Mouse (Mus musculus) heart, adult 2 months (tissue): ENCODE measurements around the gene Tnfrsf11a. TPM values are rescaled to one million over a fixed set of nuclear protein-coding genes. Genes with fewer than 3 reads are reported as not detected.

ENCODE experiments used
- DNase-seq, 2 experiments: peaks; one replicate each; pipeline ENCODE4 v3.0.0; 2021
- H3K27ac ChIP-seq: fragments of 200-600 bp; 2 replicates; pipeline ENCODE4 v1.8.1; 2022
- H3K27me3 ChIP-seq: fragments of 200-500 bp; 2 replicates; pipeline ENCODE4 v1.6.1; 2012; ENCODE audit warnings: mild to moderate bottlenecking, low read length, inconsistent platforms, mixed read lengths; ENCODE audit not compliant: control insufficient read depth, insufficient read depth
- H3K36me3 ChIP-seq: fragments of 200-500 bp; 2 replicates; pipeline ENCODE4 v1.6.1; 2012; ENCODE audit warnings: low read length, inconsistent platforms; ENCODE audit not compliant: control insufficient read depth, insufficient read depth
- H3K4me1 ChIP-seq: fragments of 200-500 bp; 2 replicates; pipeline ENCODE4 v1.6.1; 2011; ENCODE audit warnings: low read length; ENCODE audit not compliant: control insufficient read depth, insufficient read depth
- H3K4me3 ChIP-seq: fragments of 200-600 bp; 2 replicates; pipeline ENCODE4 v1.8.1; 2022
- H3K79me2 ChIP-seq: fragments of 200-500 bp; replicated peaks from 2 replicates; pipeline ENCODE4 v1.6.1; 2012; ENCODE audit warnings: mild to moderate bottlenecking, inconsistent platforms, low read length, moderate library complexity, mixed read lengths; ENCODE audit not compliant: control insufficient read depth, insufficient read depth
- H3K9ac ChIP-seq: fragments of 200-500 bp; 2 replicates; pipeline ENCODE4 v1.6.1; 2012; ENCODE audit warnings: low read depth, mild to moderate bottlenecking, control low read depth, inconsistent platforms, low read length, mixed read lengths
- CTCF ChIP-seq: fragments of 200-600 bp; IDR thresholded peaks from 2 replicates; pipeline ENCODE4 v1.8.1; 2022; ENCODE audit warnings: antibody characterized with exemption, mild to moderate bottlenecking, moderate library complexity
- EP300 ChIP-seq: fragments of 200-500 bp; IDR thresholded peaks from 2 replicates; pipeline ENCODE4 v1.6.1; 2011; ENCODE audit warnings: low read depth, low read length, control low read depth; ENCODE audit not compliant: insufficient read depth
- POLR2A ChIP-seq: fragments of 200-500 bp; IDR thresholded peaks from 2 replicates; pipeline ENCODE4 v1.6.1; 2011; ENCODE audit warnings: mild to moderate bottlenecking, low read depth, low read length, control low read depth; ENCODE audit not compliant: insufficient read depth
- WGBS: fragments of 180-500 bp; shearing (Covaris S2); methylation state at CpG from one replicate; pipeline ENCODE4 v1.1.7; 2018; 5-methylcytosine and 5-hydroxymethylcytosine counted together
- intact Hi-C: fragments of 180-260 bp; cut with DNase I; formaldehyde crosslinking; loops from one replicate; pipeline ENCODE4 v1.15.1; 2025
- polyA plus RNA-seq: library from polyadenylated mRNA; depleted of rRNA; stranded (reverse); fragments of >200 nt; gene quantifications from 2 replicates; pipeline ENCODE4 v1.2.3, GENCODE M21; 2012
- total RNA-seq, 2 experiments: library from RNA; stranded (reverse); gene quantifications; 2 replicates each; pipeline ENCODE4 v1.2.3; 2021

Tnfrsf11a gene
- total and polyA plus RNA-seq, 3 experiments: 1.4 to 1.9 (median 1.8) TPM

- Histone ChIP-seq H3K9ac (no peak overlapping the region), H3K79me2 (no peaks in the 10 kb centered on the region), H3K4me3 (no peak overlapping the region), H3K36me3 (no peaks in the 10 kb centered on the region; the same call in 1 of the 2 replicates), H3K4me1 (no peaks in the 10 kb centered on the region; the same call in 1 of the 2 replicates), H3K27ac (no peak overlapping the region), H3K27me3 (no peaks in the 10 kb centered on the region; the same call in 1 of the 2 replicates)
- intact Hi-C loops: no loop called here
- no peak for DNase-seq
- 32% methylated on average over 2 of the region's 2 CpGs for WGBS
- TF ChIP-seq EP300 (no peak), POLR2A (no peak), CTCF (no peak)
Measured at GRCm38 (mm10) chr1:105843856-105844255, 63.3 kb downstream of the Tnfrsf11a start.

- Histone ChIP-seq H3K36me3 (no peaks in the 10 kb centered on the region; the same call in 1 of the 2 replicates), H3K27me3 (no peaks in the 10 kb centered on the region; the same call in 1 of the 2 replicates), H3K4me3 (no peak overlapping the region), H3K27ac (no peak overlapping the region), H3K4me1 (no peaks in the 10 kb centered on the region; the same call in 1 of the 2 replicates), H3K79me2 (no peaks in the 10 kb centered on the region), H3K9ac (no peak overlapping the region)
- 19% methylated on average over 28 of the region's 28 CpGs for WGBS
- DNase-seq: no peak
- intact Hi-C loops: no loop called here
- TF ChIP-seq EP300 (no peak), CTCF (no peak), POLR2A (no peak)
Measured at GRCm38 (mm10) chr1:105844341-105845006, 64.0 kb downstream of the Tnfrsf11a start.

- H3K27me3 ChIP-seq: no peaks in the 10 kb centered on the region; the same call in 1 of the 2 replicates
- DNase-seq: no peak
- H3K4me3 ChIP-seq: no peak overlapping the region
- intact Hi-C loops: no loop called here
- H3K36me3 ChIP-seq: no peaks in the 10 kb centered on the region
- WGBS: 92% methylated on average over 2 of the region's 2 CpGs
- H3K79me2 ChIP-seq: no peaks in the 10 kb centered on the region
- H3K9ac ChIP-seq: no peak overlapping the region
- no peaks in the 10 kb centered on the region; the same call in 1 of the 2 replicates for H3K4me1 ChIP-seq
- no peak overlapping the region for H3K27ac ChIP-seq
- TF ChIP-seq POLR2A (no peak), EP300 (no peak), CTCF (no peak)
Measured at GRCm38 (mm10) chr1:105846431-105846830, 65.9 kb downstream of the Tnfrsf11a start.

- no peak for DNase-seq
- TF ChIP-seq EP300 (no peak), POLR2A (no peak), CTCF (no peak)
- no peaks in the 10 kb centered on the region; the same call in 1 of the 2 replicates for H3K27me3 ChIP-seq
- no peaks in the 10 kb centered on the region for H3K36me3 ChIP-seq
- no peak overlapping the region for H3K9ac ChIP-seq
- H3K27ac ChIP-seq: no peak overlapping the region
- H3K4me3 ChIP-seq: no peak overlapping the region
- 81% methylated on average over 8 of the region's 8 CpGs for WGBS
- intact Hi-C loops: no loop called here
- H3K79me2 ChIP-seq: no peaks in the 10 kb centered on the region
- no peaks in the 10 kb centered on the region for H3K4me1 ChIP-seq
Measured at GRCm38 (mm10) chr1:105848806-105849205, 68.3 kb downstream of the Tnfrsf11a start.

GRCm38 (mm10) chr1:105851341-105851740, 70.8 kb downstream of the Tnfrsf11a start:
- intact Hi-C loops: no loop called here
- WGBS: 59% methylated on average over 2 of the region's 2 CpGs

GRCm38 (mm10) chr1:105859740-105860139, 79.2 kb downstream of the Tnfrsf11a start:
- peaks cover 4% of the 10 kb centered on the region for H3K4me1 ChIP-seq
- no peak overlapping the region for H3K27ac ChIP-seq
- no peak for DNase-seq
- TF ChIP-seq CTCF: no peak
- no peak for TF ChIP-seq POLR2A
- TF ChIP-seq EP300: no peak
- H3K79me2 ChIP-seq: no peaks in the 10 kb centered on the region
- H3K4me3 ChIP-seq: no peak overlapping the region
- H3K9ac ChIP-seq: no peak overlapping the region
- no peaks in the 10 kb centered on the region for H3K27me3 ChIP-seq
- intact Hi-C loops: no loop called here
- H3K36me3 ChIP-seq: no peaks in the 10 kb centered on the region
- 96% methylated on average over 2 of the region's 2 CpGs for WGBS

More at GRCm38 (mm10) chr1:105851341-105851740, 70.8 kb downstream of the Tnfrsf11a start:
- no peak overlapping the region for H3K27ac ChIP-seq
- no peak for DNase-seq
- no peaks in the 10 kb centered on the region for H3K79me2 ChIP-seq
- no peaks in the 10 kb centered on the region for H3K36me3 ChIP-seq
- no peaks in the 10 kb centered on the region for H3K4me1 ChIP-seq
- TF ChIP-seq CTCF (no peak), POLR2A (no peak), EP300 (no peak)
- H3K4me3 ChIP-seq: no peak overlapping the region
- no peaks in the 10 kb centered on the region for H3K27me3 ChIP-seq
- no peak overlapping the region for H3K9ac ChIP-seq
